Mouse (Mus musculus) MEL (cell line): ENCODE results near the gene Morc1.

Experiments
- CHD1 ChIP-seq: IDR thresholded peaks from 2 replicates; pipeline ENCODE4 v1.6.1; 2012; ENCODE audit warnings: low read depth, mild to moderate bottlenecking, inconsistent platforms, low read length, improper control_type of control experiment
- CTCF ChIP-seq, 3 experiments: IDR thresholded peaks in 2 of 3; conservative IDR thresholded peaks in 1 of 3; 2 replicates each; pipeline ENCODE4 v1.5.1; 2011 to 2012; ENCODE audit warnings: low read length in 3 of 3, low read depth in 2 of 3, mild to moderate bottlenecking in 2 of 3, improper control_type of control experiment in 1 of 3, inconsistent platforms in 1 of 3, mixed read lengths in 1 of 3, moderate library complexity in 1 of 3; ENCODE audit not compliant: control insufficient read depth in 1 of 3, insufficient read depth in 1 of 3, poor library complexity in 1 of 3, severe bottlenecking in 1 of 3
- EP300 ChIP-seq, 2 experiments: IDR thresholded peaks; 2 replicates each; pipeline ENCODE4 v1.6.1; 2011; ENCODE audit warnings: improper control_type of control experiment in 2 of 2, low read length in 2 of 2, low read depth in 1 of 2, mild to moderate bottlenecking in 1 of 2
- GABPA ChIP-seq: IDR thresholded peaks from 2 replicates; pipeline ENCODE4 v1.6.1; 2012; ENCODE audit warnings: low read depth, mild to moderate bottlenecking, inconsistent platforms, low read length, improper control_type of control experiment, moderate library complexity
- HCFC1 ChIP-seq: IDR thresholded peaks from 2 replicates; pipeline ENCODE4 v1.6.1; 2012; ENCODE audit warnings: low read depth, mild to moderate bottlenecking, inconsistent platforms, low read length, improper control_type of control experiment, moderate library complexity
- KAT2A ChIP-seq: conservative IDR thresholded peaks from 2 replicates; pipeline ENCODE4 v1.6.1; 2012; ENCODE audit warnings: low read depth, low read length, improper control_type of control experiment, inconsistent platforms
- MAZ ChIP-seq: IDR thresholded peaks from 2 replicates; pipeline ENCODE4 v1.6.1; 2012; ENCODE audit warnings: low read depth, mild to moderate bottlenecking, inconsistent platforms, low read length, improper control_type of control experiment
- POLR2A ChIP-seq, 2 experiments: IDR thresholded peaks; 2 replicates each; pipeline ENCODE4 v1.6.1; 2011 to 2012; ENCODE audit warnings: low read length in 2 of 2, mild to moderate bottlenecking in 2 of 2, control low read depth in 1 of 2, improper control_type of control experiment in 1 of 2, low read depth in 1 of 2, moderate library complexity in 1 of 2; ENCODE audit not compliant: control insufficient read depth in 1 of 2, insufficient read depth in 1 of 2, poor library complexity in 1 of 2
- POLR2AphosphoS5 ChIP-seq: IDR thresholded peaks from 2 replicates; pipeline ENCODE4 v1.6.1; 2012; ENCODE audit warnings: low read depth, borderline replicate concordance, mild to moderate bottlenecking, inconsistent platforms, low read length, moderate library complexity, mixed read lengths
- TBP ChIP-seq: IDR thresholded peaks from 2 replicates; pipeline ENCODE4 v1.8.0; 2011; ENCODE audit warnings: low read depth, low read length, improper control_type of control experiment

- TF ChIP-seq TBP: no peak
- no peak for TF ChIP-seq POLR2AphosphoS5
- TF ChIP-seq POLR2A (IDR thresholded peaks at IDR 0.05; ENCODE audit: control insufficient read depth in 1 of 2, insufficient read depth in 1 of 2, low read depth in 1 of 2, low read length in 2 of 2, poor library complexity in 1 of 2): no peak
- TF ChIP-seq CTCF (IDR thresholded peaks at IDR 0.05 in 2 of 3, conservative IDR thresholded peaks at IDR 0.05 in 1 of 3; ENCODE audit: control insufficient read depth in 1 of 3, insufficient read depth in 1 of 3, low read depth in 2 of 3, low read length in 3 of 3, poor library complexity in 1 of 3, severe bottlenecking in 1 of 3): no peak
- TF ChIP-seq EP300 (IDR thresholded peaks at IDR 0.05; ENCODE audit: low read depth in 1 of 2, low read length in 2 of 2): no peak
- TF ChIP-seq MAZ: no peak
- TF ChIP-seq KAT2A: no peak
- no peak for TF ChIP-seq HCFC1
- no peak for TF ChIP-seq CHD1
- TF ChIP-seq GABPA: no peak
Observed at GRCm38 (mm10) chr16:48404009-48404408, 27.0 kb upstream of the Morc1 start.
